Mouse (Mus musculus) myocyte (in vitro differentiated cells): ENCODE data around the gene Klk1b11. TPM values are rescaled to one million over a fixed set of nuclear protein-coding genes. Genes with fewer than 3 reads are reported as not detected.
"Not testable (repeated sequence)": the region's sequence is repeated elsewhere in the genome, so short reads cannot be mapped to it uniquely, and the experiment has no call there.

ENCODE experiments used
- H3K27me3 ChIP-seq: one replicate; pipeline ENCODE4 v1.6.1; 2011; ENCODE audit not compliant: control insufficient read depth, insufficient read depth, insufficient read length
- H3K36me3 ChIP-seq: one replicate; pipeline ENCODE4 v1.6.1; 2011; ENCODE audit not compliant: control insufficient read depth, insufficient read depth
- H3K4me2 ChIP-seq: one replicate; pipeline ENCODE4 v1.6.1; 2011; ENCODE audit warnings: low read depth, control low read depth
- H3K4me3 ChIP-seq: one replicate; pipeline ENCODE4 v1.5.1; 2011; ENCODE audit warnings: mild to moderate bottlenecking, control low read depth, moderate library complexity
- H3K79me2 ChIP-seq: one replicate; pipeline ENCODE4 v1.6.1; 2011; ENCODE audit not compliant: control insufficient read depth, insufficient read depth
- H3ac ChIP-seq: one replicate; pipeline ENCODE4 v1.6.1; 2011; ENCODE audit not compliant: control insufficient read depth, insufficient read length
- CEBPB ChIP-seq: IDR thresholded peaks from 2 replicates; pipeline ENCODE4 v1.6.1; 2011; ENCODE audit warnings: mild to moderate bottlenecking, moderate library complexity; ENCODE audit not compliant: poor library complexity, insufficient read depth, severe bottlenecking
- E2F4 ChIP-seq: IDR thresholded peaks from one replicate; pipeline ENCODE4 v1.6.1; 2011; ENCODE audit warnings: mild to moderate bottlenecking, control low read depth, moderate library complexity; ENCODE audit not compliant: insufficient read depth
- MAX ChIP-seq: IDR thresholded peaks from one replicate; pipeline ENCODE4 v1.6.1; 2011; ENCODE audit warnings: low read depth, mild to moderate bottlenecking, control low read depth
- MYOD1 ChIP-seq, 3 experiments: IDR thresholded peaks; one replicate each; pipeline ENCODE4 v1.6.1; 2011; ENCODE audit warnings: control low read depth in 2 of 3, low read depth in 2 of 3, mild to moderate bottlenecking in 2 of 3, moderate library complexity in 1 of 3; ENCODE audit not compliant: insufficient read length in 2 of 3, control insufficient read depth in 1 of 3
- MYOG ChIP-seq, 3 experiments: IDR thresholded peaks; one replicate each; pipeline ENCODE4 v1.6.1; 2011; ENCODE audit warnings: control low read depth in 2 of 3, low read depth in 2 of 3, mild to moderate bottlenecking in 2 of 3; ENCODE audit not compliant: insufficient read length in 2 of 3, control insufficient read depth in 1 of 3, insufficient read depth in 1 of 3
- POLR2A ChIP-seq: IDR thresholded peaks from one replicate; pipeline ENCODE4 v1.6.1; 2011; ENCODE audit warnings: low read depth, mild to moderate bottlenecking, control low read depth, moderate library complexity; ENCODE audit not compliant: insufficient read length
- POLR2AphosphoS2 ChIP-seq: IDR thresholded peaks from one replicate; pipeline ENCODE4 v1.6.1; 2011; ENCODE audit warnings: low read depth, control low read depth; ENCODE audit not compliant: insufficient read length
- REST ChIP-seq: IDR thresholded peaks from one replicate; pipeline ENCODE4 v1.6.1; 2011; ENCODE audit warnings: mild to moderate bottlenecking, control low read depth, moderate library complexity; ENCODE audit not compliant: insufficient read depth, insufficient read length
- SRF ChIP-seq: IDR thresholded peaks from one replicate; pipeline ENCODE4 v1.6.1; 2011; ENCODE audit warnings: low read depth; ENCODE audit not compliant: control insufficient read depth, insufficient read length
- TCF12 ChIP-seq: IDR thresholded peaks from one replicate; pipeline ENCODE4 v1.6.1; 2011; ENCODE audit warnings: mild to moderate bottlenecking, control low read depth; ENCODE audit not compliant: poor library complexity, insufficient read depth, severe bottlenecking
- TCF3 ChIP-seq: IDR thresholded peaks from one replicate; pipeline ENCODE4 v1.6.1; 2011; ENCODE audit warnings: low read depth, control low read depth; ENCODE audit not compliant: insufficient read length
- USF1 ChIP-seq: IDR thresholded peaks from one replicate; pipeline ENCODE4 v1.6.1; 2011; ENCODE audit warnings: low read depth, mild to moderate bottlenecking, control low read depth, moderate library complexity
- polyA plus RNA-seq: library from polyadenylated mRNA; unstranded; fragments of >200 nt; fragmentation: generic; extraction: Trizol; gene quantifications from one replicate; pipeline ENCODE4 v1.2.1, GENCODE M21; 2012; ENCODE audit warnings: missing spikeins

Gene Klk1b11
- polyA plus RNA-seq: not detected

GRCm38 (mm10) chr7:43995577-43995976 is at the start of gene Klk1b11:
TSS of gene Klk1b11 (plus strand) at chr7:43995877.
- H3K79me2 ChIP-seq, H3K36me3 ChIP-seq, H3K4me3 ChIP-seq, H3K4me2 ChIP-seq, H3K27me3 ChIP-seq, H3ac ChIP-seq: not testable (repeated sequence)

GRCm38 (mm10) chr7:43950364-43950763 is 45.3 kb upstream of the Klk1b11 start, which contains the start of gene Klk1b8:
TSS of gene Klk1b8 (plus strand) at chr7:43950664.
- no peaks in the 10 kb centered on the region for H3K36me3 ChIP-seq
- H3ac ChIP-seq: no peak within 1 kb of the TSS
- no peak within 1 kb of the TSS for H3K4me3 ChIP-seq
- no peaks in the 10 kb centered on the region for H3K27me3 ChIP-seq
- H3K4me2 ChIP-seq: no peak within 1 kb of the TSS
- TF ChIP-seq CEBPB: no peak
- no peak for TF ChIP-seq TCF12
- no peak for TF ChIP-seq TCF3
- TF ChIP-seq E2F4: no peak
- TF ChIP-seq MAX: no peak
- no peak for TF ChIP-seq REST
- no peak for TF ChIP-seq SRF
- no peak for TF ChIP-seq POLR2A
- TF ChIP-seq USF1: no peak
- TF ChIP-seq MYOD1 (IDR thresholded peaks at IDR 0.05; ENCODE audit: control insufficient read depth in 1 of 3, insufficient read length in 2 of 3, low read depth in 2 of 3): no peak
- no peak for TF ChIP-seq MYOG (IDR thresholded peaks at IDR 0.05; ENCODE audit: control insufficient read depth in 1 of 3, insufficient read depth in 1 of 3, insufficient read length in 2 of 3, low read depth in 2 of 3)
- TF ChIP-seq POLR2AphosphoS2: no peak
- H3K79me2 ChIP-seq: no peaks in the 10 kb centered on the region

- Histone ChIP-seq H3K27me3 (no peaks in the 10 kb centered on the region), H3K79me2 (no peaks in the 10 kb centered on the region), H3K36me3 (no peaks in the 10 kb centered on the region), H3K4me2 (no peak overlapping the region), H3ac (no peak overlapping the region), H3K4me3 (no peak overlapping the region)
- TF ChIP-seq POLR2AphosphoS2 (no peak), CEBPB (no peak), SRF (no peak), REST (no peak), POLR2A (no peak), E2F4 (no peak), USF1 (no peak), MYOG (IDR thresholded peaks at IDR 0.05; ENCODE audit: control insufficient read depth in 1 of 3, insufficient read depth in 1 of 3, insufficient read length in 2 of 3, low read depth in 2 of 3) (no peak), TCF12 (no peak), TCF3 (no peak), MYOD1 (IDR thresholded peaks at IDR 0.05; ENCODE audit: control insufficient read depth in 1 of 3, insufficient read length in 2 of 3, low read depth in 2 of 3) (no peak), MAX (no peak)
Measured at GRCm38 (mm10) chr7:43952703-43953102, 43.0 kb upstream of the Klk1b11 start.

- H3K27me3 ChIP-seq: no peaks in the 10 kb centered on the region
- TF ChIP-seq TCF3: no peak
- TF ChIP-seq POLR2AphosphoS2: no peak
- no peak for TF ChIP-seq SRF
- no peak for TF ChIP-seq CEBPB
- TF ChIP-seq REST: no peak
- no peak for TF ChIP-seq MYOG (IDR thresholded peaks at IDR 0.05; ENCODE audit: control insufficient read depth in 1 of 3, insufficient read depth in 1 of 3, insufficient read length in 2 of 3, low read depth in 2 of 3)
- no peak for TF ChIP-seq MAX
- no peak for TF ChIP-seq MYOD1 (IDR thresholded peaks at IDR 0.05; ENCODE audit: control insufficient read depth in 1 of 3, insufficient read length in 2 of 3, low read depth in 2 of 3)
- no peak for TF ChIP-seq USF1
- TF ChIP-seq POLR2A: no peak
- no peak within 1 kb of the TSS for H3K4me3 ChIP-seq
- no peaks in the 10 kb centered on the region for H3K79me2 ChIP-seq
- no peak within 1 kb of the TSS for H3ac ChIP-seq
- no peaks in the 10 kb centered on the region for H3K36me3 ChIP-seq
- no peak within 1 kb of the TSS for H3K4me2 ChIP-seq
Measured at GRCm38 (mm10) chr7:43966451-43966850, 29.2 kb upstream of the Klk1b11 start, which contains the start of gene Klk1b1. TSS of gene Klk1b1 (plus strand) at chr7:43966751.

GRCm38 (mm10) chr7:43967058-43967457 is 28.6 kb upstream of the Klk1b11 start:
- Histone ChIP-seq H3K27me3 (no peaks in the 10 kb centered on the region), H3ac (no peak overlapping the region), H3K79me2 (no peaks in the 10 kb centered on the region), H3K4me2 (no peak overlapping the region), H3K36me3 (no peaks in the 10 kb centered on the region), H3K4me3 (no peak overlapping the region)
- TF ChIP-seq CEBPB (no peak), TCF12 (no peak), USF1 (no peak), MYOD1 (IDR thresholded peaks at IDR 0.05; ENCODE audit: control insufficient read depth in 1 of 3, insufficient read length in 2 of 3, low read depth in 2 of 3) (no peak), MAX (no peak)
